Mouse (Mus musculus) urinary bladder, postnatal 10 days (tissue): Measurements from ENCODE around the gene Prdm9.
"Not testable (repeated sequence)": the region's sequence is repeated elsewhere in the genome, so short reads cannot be mapped to it uniquely, and the experiment has no call there.

Experiments
- DNase-seq: peaks from one replicate; pipeline ENCODE4 v3.0.0; 2022; ENCODE audit warnings: low spot score

Prdm9 gene

DNA sequence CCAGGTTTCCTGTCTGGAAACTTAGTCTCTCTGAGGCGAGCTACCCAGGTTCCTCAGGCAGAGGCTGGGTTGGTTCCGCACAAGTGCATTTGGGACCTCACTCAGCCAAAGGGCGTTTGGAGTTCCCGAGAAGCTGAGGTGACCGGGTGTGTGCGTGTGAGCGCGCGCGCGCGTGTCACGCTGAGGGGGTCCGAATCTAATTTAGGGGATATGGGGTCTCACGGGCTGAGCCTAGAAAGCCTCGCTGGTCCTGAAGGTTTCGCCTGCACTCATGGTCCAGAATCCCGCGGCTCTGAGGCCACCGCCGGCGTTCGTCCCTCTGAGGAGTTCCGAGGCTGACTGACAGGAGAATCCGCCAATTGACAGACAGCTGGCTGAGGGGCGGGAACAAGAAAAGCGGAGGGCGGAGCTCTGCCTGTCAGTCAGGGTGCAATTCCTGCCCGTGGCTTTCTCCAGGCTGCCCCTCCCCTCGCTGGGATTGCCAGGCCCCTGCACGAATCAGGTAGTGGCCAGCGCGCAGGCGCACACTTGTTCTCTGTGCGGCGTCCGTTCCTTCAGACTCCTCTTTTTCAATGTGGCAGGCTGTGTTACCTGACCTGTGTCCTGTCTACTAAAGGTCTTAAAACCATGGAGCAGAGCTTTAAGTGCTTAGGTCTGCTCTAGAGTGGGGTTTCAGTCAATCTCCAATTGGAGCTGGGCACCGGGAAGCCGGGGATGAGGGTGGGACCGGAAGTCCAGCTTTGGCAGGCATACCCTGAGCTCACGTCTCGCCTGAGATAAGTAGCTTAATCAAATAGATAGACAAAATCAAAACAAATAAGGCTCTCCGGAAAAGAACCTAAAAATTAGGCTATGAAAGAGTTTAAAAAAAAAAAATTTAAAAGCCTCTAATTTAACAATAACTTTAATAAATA, at the start of gene Prdm9:
Gene Prdm9 (minus strand): TSS at position 341 of the 914 bp plus-strand sequence.
- DNase-seq: peak; percentile 99

DNA sequence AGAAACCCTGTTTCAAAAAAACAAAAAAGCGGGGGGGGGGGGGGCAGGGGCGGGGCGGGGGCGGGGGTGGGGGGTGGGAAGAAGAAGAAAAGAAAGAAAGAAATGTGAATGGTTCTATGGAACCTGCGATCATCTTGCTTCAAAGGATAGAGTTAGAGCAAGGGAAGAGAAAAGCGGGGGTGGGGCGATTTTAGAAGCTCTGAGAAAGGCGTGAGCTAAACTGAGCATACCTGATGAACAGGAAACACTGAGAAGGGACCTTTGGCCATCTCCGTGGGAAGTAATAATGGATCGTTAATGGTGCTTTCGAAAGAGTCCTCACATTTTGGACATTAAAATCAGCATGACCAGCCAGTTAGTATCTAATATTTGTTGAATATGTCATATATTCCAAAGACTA, 35.3 kb upstream of the Prdm9 start:
- DNase-seq: no peak

DNA sequence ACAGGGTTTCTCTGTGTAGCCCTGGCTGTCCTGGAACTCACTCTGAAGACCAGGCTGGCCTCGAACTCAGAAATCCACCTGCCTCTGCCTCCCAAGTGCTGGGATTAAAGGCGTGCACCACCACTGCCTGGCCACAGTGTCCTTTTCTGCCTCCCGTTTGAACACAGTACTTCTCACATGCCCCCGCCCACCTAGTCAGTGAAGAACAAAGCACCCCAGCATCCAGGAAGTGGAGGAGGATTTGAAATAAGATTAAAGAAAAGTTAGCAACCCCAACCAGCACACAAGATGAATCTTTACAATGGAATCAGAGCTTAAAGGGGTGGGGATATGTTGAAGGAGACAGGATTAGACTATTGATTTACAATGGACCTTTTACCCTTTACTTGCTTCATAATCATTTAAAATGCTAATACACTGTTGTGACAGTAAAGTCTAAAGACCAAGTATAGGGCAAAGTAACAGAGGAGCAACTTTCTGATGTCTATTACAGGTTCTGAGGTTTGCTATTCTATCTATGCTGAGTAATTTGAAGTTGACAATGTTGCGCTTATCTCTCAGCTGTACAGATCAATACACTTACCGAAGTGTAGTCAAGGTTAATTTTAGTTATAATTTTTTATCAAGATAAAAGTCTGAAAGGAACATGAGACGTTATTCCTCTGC, 27.2 kb upstream of the Prdm9 start:
- no peak for DNase-seq

DNA sequence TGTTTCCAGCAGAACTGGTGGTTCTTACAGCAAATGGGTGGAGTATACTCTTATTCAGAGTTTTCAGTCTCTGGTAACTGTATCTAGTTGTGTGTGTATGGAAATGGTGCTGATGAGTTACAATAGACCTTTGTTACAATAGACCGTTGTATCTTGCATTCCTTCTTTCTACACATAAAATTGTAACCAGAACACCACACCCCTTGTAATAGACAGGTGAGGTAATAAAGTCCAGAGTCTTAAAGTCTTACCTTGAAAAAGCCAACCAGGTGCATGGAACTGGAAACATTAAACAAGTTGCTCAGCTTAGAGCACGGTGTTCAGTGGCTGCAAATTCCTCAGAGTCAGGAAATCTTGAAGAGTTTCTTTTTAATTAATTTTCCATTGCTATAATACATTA, 24.0 kb upstream of the Prdm9 start:
- DNase-seq: no peak

DNA sequence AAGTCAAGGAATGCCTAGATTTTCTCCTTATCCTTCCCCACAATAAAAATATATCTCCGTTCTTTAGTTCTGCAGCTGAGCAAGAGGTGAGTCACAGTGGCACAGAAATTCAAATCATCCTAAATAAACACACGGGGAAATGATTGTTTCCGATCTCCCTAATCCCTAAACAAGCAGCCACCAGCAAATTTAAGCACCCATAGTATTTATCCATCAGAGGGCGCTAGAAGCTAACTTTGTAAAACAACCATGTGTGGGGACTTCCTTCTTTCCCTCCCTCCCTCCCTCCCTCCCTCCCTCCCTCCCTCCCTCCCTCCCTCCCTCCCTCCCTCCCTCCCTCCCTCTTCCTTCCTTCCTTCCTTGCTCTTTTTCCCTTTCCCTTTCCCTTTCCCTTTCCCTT, 21.5 kb upstream of the Prdm9 start:
- no peak for DNase-seq

DNA sequence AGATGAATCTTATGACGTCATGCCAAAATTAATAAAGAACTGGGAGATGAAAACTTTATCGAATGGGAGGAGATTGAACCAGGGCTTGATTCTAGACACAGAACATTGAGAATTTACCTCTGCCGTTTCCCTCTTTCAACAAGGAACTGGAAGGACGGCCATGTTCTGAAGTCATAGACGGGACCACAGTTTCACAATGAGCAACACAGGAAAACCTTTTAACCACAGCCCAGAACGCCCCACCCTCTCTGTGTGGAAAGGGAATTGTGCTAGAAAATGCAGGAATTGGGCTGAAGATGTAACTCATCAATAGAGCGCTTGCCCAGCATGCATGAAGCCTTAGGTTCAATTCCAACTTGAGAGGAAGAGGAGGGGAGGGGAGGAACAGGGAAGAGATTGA, 18.9 kb upstream of the Prdm9 start:
- no peak for DNase-seq

DNA sequence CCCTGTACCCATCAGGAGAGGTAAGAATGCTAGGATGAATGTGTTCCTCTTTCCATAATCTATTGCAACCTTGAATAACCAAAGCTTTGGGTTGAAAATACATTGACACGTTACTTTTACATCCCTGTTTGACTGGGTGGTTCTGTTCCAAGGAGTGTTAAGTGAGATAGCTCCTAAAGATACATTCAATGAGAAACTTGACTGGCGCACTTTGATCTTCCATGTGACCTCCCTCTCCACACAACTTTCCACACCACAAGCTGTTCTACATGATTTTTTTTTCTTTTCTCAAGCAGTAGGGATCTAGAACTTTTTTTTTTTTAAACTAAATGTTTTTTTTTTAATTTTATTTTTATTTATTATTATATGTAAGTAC, 15.9 kb upstream of the Prdm9 start:
- DNase-seq: no peak

DNA sequence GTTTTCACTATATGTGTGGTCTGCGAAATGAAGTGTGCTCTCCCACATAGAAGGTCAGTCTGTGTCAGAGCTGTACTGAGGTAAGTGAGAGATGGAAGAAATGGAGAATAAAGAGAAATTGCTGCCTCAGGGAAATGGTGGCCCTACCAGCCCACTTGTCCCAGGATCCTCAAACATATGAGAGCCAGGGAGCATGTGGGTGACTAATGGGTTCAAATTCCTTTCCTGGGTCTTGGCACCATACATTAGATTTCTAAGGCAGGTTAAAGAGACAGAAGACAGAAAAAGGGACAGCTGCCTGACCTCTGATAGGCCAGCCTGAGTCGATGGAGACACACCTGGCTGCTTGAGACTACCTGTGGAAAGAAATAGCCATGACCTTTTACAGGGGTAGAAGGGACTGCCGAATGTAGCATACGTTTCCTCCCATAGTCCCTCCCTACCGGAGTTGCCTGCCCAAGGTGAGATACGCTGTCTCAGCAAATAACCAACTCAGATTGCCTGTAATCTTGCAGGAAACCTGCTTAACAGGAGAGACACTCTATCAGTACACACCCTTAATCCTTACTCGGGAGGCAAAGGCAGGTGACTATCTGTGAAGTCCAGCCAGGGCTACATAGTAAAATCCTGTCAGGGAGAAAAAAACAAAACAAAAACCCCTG, 15.4 kb upstream of the Prdm9 start:
- DNase-seq: no peak

DNA sequence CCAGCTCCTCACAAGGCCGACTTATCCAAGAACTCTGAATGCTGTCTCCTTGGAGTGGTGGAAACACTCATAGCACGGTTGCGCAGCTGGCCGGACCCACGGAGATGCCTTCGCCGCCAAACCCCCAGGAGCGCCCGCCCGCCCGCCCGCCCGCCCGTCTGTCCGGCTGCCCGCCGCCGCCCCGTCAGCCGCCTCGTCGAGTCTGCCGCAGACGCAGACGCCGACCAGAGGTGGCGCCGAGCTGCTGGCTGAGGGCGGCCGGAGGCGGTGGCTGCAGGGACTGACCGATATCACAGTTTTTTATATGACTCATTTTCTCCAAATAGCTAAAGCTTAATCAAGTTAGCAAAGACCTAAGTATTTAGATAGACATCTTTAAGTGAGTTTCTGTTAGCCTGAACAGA, 13.1 kb upstream of the Prdm9 start:
- DNase-seq: no peak

DNA sequence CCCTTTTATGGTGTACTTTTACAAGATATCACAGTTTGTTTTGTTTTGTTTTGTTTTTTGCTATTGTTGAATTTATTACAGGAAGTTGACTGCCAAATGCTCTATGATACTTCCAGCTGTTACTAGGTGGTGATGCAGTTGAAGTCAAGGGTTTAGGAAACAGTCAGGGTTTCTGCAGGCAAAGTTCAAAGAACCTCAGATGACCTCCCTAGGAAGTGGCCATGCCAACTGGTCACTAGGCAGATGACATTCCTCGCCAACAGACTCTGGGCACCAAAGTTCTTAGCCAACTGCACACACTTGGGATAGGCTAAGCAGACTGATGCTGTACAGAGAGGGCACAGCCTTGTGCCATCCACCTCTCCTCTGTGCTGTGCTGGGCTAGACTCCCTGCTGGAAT, 10.9 kb upstream of the Prdm9 start:
- DNase-seq: no peak

DNA sequence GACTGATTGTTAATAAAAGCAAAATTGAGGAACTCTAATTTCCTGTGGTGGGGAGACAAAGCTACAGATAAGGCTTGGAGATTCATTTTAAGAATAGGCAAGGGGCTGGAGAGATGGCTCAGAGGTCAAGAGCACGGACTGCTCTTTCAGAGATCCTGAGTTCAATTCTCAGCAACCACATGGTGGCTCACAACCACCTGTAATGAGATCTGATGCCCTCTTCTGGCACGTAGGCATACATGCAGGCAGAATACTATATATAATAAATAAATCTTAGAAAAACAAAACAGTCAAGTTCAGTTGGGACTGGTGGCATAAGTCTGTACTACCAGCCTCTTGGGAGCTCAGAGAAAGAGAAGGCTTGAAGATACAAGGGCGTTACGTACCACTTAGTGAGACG, 2.8 kb upstream of the Prdm9 start:
- DNase-seq: no peak

DNA sequence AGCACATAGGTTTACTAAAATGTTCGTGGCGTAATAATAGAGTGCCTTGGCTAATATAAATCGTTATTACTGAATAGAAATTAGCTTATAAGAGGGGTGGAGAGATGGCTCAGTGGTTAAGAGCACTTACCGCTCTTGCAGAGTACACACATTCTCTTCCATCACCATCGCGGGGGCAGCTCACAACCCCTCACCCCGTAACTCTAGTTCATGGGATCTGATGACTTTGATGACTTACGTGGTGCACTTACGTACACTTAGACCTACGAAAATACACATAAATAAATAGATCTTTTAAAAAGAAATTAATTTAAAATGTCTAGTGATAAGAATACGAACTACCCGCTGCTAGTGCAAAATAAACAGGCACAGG, 760 bp upstream of the Prdm9 start:
- no peak for DNase-seq

DNA sequence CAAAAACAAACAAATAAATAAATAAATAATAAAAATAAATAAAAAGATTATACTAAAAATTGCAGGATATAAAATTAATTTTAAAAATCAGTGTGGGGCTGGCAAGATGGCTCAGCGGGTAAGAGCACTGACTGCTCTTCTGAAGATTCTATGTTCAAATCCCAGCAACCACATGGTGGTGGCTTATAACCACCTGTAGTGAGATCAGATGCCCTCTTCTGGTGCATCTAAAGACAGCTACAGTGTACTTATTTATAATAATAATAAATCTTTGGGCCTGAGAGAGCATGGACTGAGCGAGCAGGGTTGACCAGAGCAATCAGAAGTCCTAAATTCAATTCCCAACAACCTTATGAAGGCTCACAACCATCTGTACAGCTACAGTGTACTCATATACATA, 4.2 kb downstream of the Prdm9 start:
- DNase-seq: no peak

DNA sequence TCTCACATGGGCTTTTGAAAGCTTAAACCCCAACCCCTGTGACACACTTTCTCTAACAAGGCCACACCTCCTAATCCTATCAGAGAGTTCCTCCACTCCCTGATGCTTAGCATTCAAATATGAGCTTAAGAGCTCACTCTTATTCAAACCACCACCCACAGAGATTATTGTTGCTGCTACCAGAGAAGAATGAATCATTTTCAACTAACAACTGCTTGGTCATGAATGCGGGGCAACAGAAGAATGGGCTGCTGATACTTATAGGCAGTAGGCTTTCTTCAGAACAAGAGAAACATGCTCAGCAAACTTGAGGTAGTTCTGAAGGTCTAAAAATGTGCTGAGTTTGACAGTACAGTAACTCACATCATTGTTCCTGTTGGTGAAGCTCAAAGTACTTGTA, 14.4 kb downstream of the Prdm9 start:
- DNase-seq: no peak

DNA sequence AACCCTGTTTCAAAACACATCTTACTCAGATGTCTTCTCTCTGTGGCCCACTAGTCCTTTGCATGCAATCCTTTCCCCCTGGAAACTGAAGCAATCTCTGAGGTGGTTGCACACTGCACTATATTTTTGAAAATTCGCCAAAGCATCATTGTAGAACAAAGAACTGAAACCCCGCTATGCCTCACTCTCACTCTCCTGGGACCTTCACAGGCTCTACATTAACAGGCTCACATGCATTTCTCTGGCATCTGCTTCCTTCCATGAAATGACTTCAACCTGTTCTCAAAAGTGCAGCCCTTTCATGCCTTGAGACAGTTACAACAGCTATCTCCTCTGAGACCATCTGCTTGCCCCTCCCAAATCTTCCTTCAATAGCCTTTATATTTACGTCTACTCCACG, 17.7 kb downstream of the Prdm9 start:
- DNase-seq: no peak

DNA sequence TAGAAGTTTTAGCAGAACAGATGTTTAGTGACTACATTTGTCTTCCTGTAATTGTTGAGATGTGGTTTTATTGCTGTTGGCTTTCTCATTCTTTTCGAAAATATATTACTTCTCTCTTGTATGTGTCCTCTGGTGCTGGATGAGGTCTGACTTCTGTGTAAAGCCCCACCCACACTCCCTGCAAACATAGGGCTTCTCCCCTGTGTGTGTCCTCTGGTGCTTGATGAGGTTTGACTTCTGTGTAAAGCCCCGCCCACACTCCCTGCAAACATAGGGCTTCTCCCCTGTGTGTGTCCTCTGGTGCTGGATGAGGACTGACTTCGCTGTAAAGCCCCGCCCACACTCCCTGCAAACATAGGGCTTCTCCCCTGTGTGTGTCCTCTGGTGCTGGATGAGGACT, 20.3 kb downstream of the Prdm9 start:
- DNase-seq: not testable (repeated sequence)

DNA sequence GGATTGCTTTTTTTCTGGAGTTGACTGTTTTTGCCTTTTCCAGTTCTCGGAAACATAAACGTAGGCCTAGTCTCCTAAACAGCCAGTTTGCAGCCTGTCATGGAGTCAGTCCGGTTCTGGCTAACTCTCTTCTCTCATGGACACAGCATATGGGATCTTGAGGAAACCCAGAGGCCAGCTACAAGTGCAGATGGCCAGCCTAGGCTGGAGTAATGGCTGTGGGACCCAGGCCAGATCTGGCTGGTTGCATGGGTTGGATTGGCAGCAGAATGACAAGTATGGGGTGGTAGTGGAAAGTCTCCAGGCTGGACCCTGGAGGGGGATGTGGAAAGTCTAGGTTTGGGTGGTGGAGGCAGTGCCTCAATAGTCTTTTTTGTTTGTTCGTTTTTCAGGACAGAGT, 23.8 kb downstream of the Prdm9 start:
- DNase-seq: no peak

DNA sequence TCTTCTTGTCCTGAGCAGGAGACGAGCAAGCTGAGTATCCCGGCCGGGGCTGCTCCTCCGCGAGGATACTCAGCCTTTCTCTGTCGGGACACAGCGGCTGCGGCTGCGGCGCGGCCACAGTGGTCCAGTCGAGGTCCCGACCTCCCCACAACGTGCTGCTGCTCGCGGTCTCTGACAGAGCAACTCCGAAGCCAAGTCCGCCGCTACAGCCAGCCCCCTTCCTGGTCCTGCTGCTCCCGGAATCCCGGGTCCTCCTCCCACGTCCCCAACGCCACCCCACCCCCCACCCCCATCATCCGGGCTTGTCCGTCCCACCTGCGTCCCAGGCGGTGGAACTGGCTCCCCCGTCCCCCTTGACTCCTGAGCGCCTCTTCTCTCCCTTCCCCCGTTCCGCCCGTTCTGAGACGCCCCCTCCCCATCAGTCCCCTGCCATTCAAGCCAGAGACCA, 27.7 kb downstream of the Prdm9 start:
- DNase-seq: no peak

DNA sequence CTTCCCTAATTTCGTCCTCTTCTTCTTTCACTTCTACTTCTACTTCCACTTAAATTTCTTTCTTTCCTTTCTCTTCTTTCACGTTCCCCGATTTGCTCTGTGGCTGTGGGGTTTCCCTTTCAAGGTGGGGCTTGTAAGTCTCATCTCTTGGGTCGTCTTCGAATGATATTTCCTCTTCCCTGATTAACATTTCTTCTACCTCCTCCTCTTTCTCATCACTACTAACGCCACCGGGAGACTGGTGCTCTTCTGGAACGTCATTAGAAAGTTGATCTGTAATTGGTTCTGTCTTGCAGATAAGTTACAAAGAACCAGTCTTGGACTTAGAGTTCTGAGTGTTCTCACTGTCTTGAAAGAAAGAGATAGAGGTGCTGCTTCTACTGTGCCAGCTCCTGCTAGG, 28.2 kb downstream of the Prdm9 start:
- no peak for DNase-seq

DNA sequence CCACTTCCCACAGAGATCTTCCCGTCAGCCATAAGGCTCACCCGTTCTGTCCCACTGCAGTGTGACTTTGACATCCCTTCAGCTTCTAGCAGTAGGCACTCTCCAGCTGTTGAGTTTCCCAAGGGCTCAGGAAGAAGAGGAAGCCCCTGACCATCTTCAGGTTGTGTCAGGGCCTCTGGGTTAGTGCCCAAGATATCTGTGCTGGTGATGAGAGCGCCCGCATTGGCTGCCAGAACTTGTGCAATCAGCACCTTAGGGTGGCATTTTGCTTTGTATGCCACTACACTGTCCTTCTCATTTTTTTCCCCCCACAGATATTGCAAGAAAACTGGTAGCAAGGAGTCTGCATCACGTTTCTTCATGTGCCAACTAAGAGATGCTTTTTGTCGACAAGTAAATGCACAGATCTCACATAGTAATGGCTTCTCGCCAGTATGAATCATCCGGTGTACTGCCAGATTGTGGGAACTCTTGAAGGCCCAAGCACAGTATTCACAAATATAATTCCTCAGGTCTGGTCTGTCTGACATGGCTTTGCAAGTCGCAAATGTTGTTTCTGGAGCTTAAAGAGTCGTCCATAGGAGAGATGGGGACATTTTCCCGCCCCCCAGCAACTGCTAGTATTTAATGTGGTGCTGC, 28.9 kb downstream of the Prdm9 start:
- DNase-seq: no peak

DNA sequence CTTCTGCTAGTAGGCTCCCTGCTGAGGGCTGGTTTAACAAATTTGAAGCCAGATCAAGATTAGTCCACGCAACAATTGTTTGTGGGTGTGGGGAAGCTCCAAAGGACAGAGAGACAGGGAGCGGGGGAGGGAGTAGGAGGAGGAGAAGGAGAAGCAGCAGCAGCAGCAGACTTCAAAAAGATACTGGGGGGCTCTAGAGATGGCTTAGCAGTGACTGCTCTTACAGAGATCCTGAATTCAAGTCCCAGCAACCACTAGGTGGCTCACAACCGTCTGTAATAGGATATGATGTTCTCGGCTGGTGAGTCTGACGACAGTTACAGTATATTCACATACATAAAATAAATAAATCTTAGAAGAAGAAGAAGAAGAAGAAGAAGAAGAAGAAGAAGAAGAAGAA, 34.0 kb downstream of the Prdm9 start:
- no peak for DNase-seq

DNA sequence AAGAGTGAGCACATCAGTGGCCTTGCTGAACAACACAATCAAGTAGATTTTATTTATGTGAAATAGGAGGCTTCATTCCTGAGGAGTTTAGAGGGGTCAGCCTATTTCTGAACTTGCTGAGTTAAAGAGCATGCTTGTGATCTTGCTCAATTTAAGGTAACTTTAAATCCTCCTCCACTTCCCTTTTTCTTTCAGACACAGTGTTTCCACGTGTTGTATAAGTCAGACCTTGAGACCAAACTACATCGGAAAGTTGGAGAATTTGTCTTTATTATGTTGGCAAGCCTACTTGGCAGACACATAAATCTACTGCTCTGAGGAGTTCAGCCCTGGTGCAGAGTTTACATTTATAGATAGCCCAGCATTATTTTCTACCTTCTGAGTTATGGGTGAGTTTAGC, 35.3 kb downstream of the Prdm9 start:
- DNase-seq: no peak

DNA sequence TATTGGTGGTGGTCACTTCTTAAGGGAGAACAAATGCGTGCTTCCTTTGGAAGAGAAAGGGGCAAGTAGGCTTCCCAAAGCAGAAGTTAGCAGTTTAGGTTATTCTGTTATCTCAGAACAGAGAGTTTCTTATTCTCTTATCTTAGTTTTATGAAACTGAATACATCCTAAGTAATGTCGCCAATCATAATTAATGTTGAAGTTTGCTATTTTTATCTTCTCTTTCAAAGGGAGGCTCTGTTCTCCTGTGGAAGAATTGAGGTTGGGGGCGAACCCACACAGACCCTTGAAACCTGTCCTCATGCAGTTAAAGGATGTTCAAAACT, 36.4 kb downstream of the Prdm9 start:
- DNase-seq: no peak
